Mouse (Mus musculus): ENCODE data around the gene Zfp518b.

Gene Zfp518b

GRCm38 (mm10) chr5:38632463-38633449, 51.9 kb downstream of the Zfp518b start:
- DNase-seq: peak; percentile 70 to 72

GRCm38 (mm10) chr5:38628023-38628422, 56.6 kb downstream of the Zfp518b start:
- no peak for DNase-seq

GRCm38 (mm10) chr5:38626883-38627282, 57.7 kb downstream of the Zfp518b start:
- DNase-seq: no peak

- peak; percentile 18 to 34 for DNase-seq
Measured at GRCm38 (mm10) chr5:38620783-38621182, 63.8 kb downstream of the Zfp518b start.

- DNase-seq: no peak
Measured at GRCm38 (mm10) chr5:38618908-38619307, 65.7 kb downstream of the Zfp518b start.

Measured in B cell, adult 2 months (primary cell).